29 mouse cellular contexts compared by ENCODE assay signal in the genomic region with DNA sequence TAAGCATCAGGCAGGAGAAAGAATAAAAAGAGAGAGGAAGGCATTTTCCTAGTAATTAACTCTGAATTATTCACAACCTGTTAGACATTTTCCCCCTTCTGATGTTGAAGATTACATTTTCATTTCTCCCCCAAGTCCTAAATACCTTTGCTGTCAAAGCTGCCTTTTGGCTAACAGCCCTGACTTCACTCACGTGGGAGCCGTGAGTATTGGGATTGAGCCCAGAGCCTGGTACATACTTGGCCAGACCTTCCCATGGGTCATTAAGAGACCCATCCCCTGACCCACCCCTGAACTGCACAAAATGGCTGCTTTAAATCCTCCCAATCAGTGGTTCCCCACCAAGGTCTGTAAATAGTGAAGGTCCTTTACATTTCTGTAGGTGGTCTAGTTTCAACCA.
DNase-seq lines count a peak whose midpoint lies in the region; ATAC-seq and TF ChIP-seq lines count a peak whose summit lies in the region.
"Had no signal": no experiment of that assay in that cellular context is flagged by ENCODE, and none has a peak within 500 bp of the region (broad histone marks: within the 10 kb centered on the region; RNA-seq: fewer than 3 reads in every experiment).

No protein-coding gene starts in this region.

- no peaks in the 10 kb centered on the region for H3K27me3 ChIP-seq in hindbrain, postnatal 0 days (ENCODE audit: insufficient read depth, low read length)
- H3K27me3 ChIP-seq in hindbrain, embryonic 14.5 days (ENCODE audit: control insufficient read depth, insufficient read depth, low read length), result no peaks in the 10 kb centered on the region
- H3K27me3 ChIP-seq in midbrain, embryonic 15.5 days (replicated peaks), result no peaks in the 10 kb centered on the region
- no peaks in the 10 kb centered on the region for H3K27me3 ChIP-seq in midbrain, postnatal 0 days (ENCODE audit: insufficient read depth, low read length)
- H3K27me3 ChIP-seq: embryonic facial prominence, embryonic 13.5 days; forebrain, embryonic 12.5 days; forebrain, embryonic 15.5 days; hindbrain, embryonic 15.5 days; intestine, embryonic 15.5 days; Patski had no signal

- H3K36me3 ChIP-seq in hindbrain, postnatal 0 days (ENCODE audit: insufficient read depth, low read length), result no peaks in the 10 kb centered on the region
- no peaks in the 10 kb centered on the region for H3K36me3 ChIP-seq in hindbrain, embryonic 14.5 days (replicated peaks; ENCODE audit: control insufficient read depth, insufficient read depth)
- no peaks in the 10 kb centered on the region for H3K36me3 ChIP-seq in midbrain, embryonic 15.5 days (replicated peaks)
- H3K36me3 ChIP-seq in midbrain, postnatal 0 days (ENCODE audit: insufficient read depth, low read length), result no peaks in the 10 kb centered on the region
- H3K36me3 ChIP-seq: embryonic facial prominence, embryonic 10.5 days; embryonic facial prominence, embryonic 13.5 days; forebrain, embryonic 12.5 days; forebrain, embryonic 15.5 days; G1E; heart, embryonic 13.5 days; hindbrain, embryonic 15.5 days; intestine, embryonic 15.5 days had no signal

- 0 out of 2 replicates have a peak, but pooled peaks cover 3% of the 10 kb centered on the region for H3K9me3 ChIP-seq in hindbrain, postnatal 0 days (ENCODE audit: low read length)
- no peaks in the 10 kb centered on the region for H3K9me3 ChIP-seq in hindbrain, embryonic 14.5 days (ENCODE audit: control insufficient read depth, low read length)
- H3K9me3 ChIP-seq in midbrain, embryonic 15.5 days, result no peaks in the 10 kb centered on the region
- H3K9me3 ChIP-seq in midbrain, postnatal 0 days (ENCODE audit: low read length), result no peaks in the 10 kb centered on the region
- H3K9me3 ChIP-seq: embryonic facial prominence, embryonic 10.5 days; embryonic facial prominence, embryonic 13.5 days; forebrain, embryonic 12.5 days; forebrain, embryonic 15.5 days; heart, embryonic 13.5 days; hindbrain, embryonic 15.5 days; intestine, embryonic 15.5 days had no signal

- no peaks in the 10 kb centered on the region for H3K4me1 ChIP-seq in hindbrain, postnatal 0 days (ENCODE audit: insufficient read depth, low read length)
- no peaks in the 10 kb centered on the region for H3K4me1 ChIP-seq in hindbrain, embryonic 14.5 days (replicated peaks; ENCODE audit: control insufficient read depth, insufficient read depth, low read length)
- H3K4me1 ChIP-seq in midbrain, embryonic 15.5 days, result 0 out of 2 replicates have a peak, but pooled peaks cover 3% of the 10 kb centered on the region
- no peaks in the 10 kb centered on the region for H3K4me1 ChIP-seq in midbrain, postnatal 0 days (ENCODE audit: insufficient read depth, low read length)
- H3K4me1 ChIP-seq: embryonic facial prominence, embryonic 10.5 days; forebrain, embryonic 12.5 days; intestine, embryonic 15.5 days had no signal

- ATAC-seq in hindbrain, postnatal 0 days, result no peak
- ATAC-seq in hindbrain, embryonic 14.5 days (ENCODE audit: low FRiP score), result no peak
- no peak for ATAC-seq in midbrain, embryonic 15.5 days (replicated peaks)
- no peak for ATAC-seq in midbrain, postnatal 0 days (ENCODE audit: low FRiP score)
- ATAC-seq: forebrain, embryonic 15.5 days; intestine, embryonic 15.5 days; Patski had no signal

- 29% methylated on average over 2 of the region's 2 CpGs for WGBS in hindbrain, postnatal 0 days
- WGBS in hindbrain, embryonic 14.5 days, result 74% methylated on average over 2 of the region's 2 CpGs
- WGBS in midbrain, embryonic 15.5 days, result 48% methylated on average over 2 of the region's 2 CpGs
- WGBS in midbrain, postnatal 0 days, result 35% methylated on average over 2 of the region's 2 CpGs

- no peak overlapping the region for H3K4me2 ChIP-seq in hindbrain, postnatal 0 days (ENCODE audit: low read depth, low read length)
- no peak overlapping the region for H3K4me2 ChIP-seq in hindbrain, embryonic 14.5 days (replicated peaks)
- H3K4me2 ChIP-seq in midbrain, embryonic 15.5 days, result no peak overlapping the region
- H3K4me2 ChIP-seq in midbrain, postnatal 0 days (ENCODE audit: low read depth, low read length, poor library complexity, severe bottlenecking), result no peak overlapping the region
- H3K4me2 ChIP-seq: embryonic facial prominence, embryonic 13.5 days; forebrain, embryonic 12.5 days; forebrain, embryonic 15.5 days; heart, embryonic 13.5 days; hindbrain, embryonic 15.5 days; intestine, embryonic 15.5 days had no signal

- no peak overlapping the region for H3K9ac ChIP-seq in hindbrain, postnatal 0 days (replicated peaks; ENCODE audit: low read length)
- no peak overlapping the region for H3K9ac ChIP-seq in hindbrain, embryonic 14.5 days
- H3K9ac ChIP-seq in midbrain, embryonic 15.5 days, result no peak overlapping the region
- H3K9ac ChIP-seq in midbrain, postnatal 0 days (replicated peaks; ENCODE audit: low read length, poor library complexity, severe bottlenecking), result no peak overlapping the region
- H3K9ac ChIP-seq: embryonic facial prominence, embryonic 13.5 days; forebrain, embryonic 12.5 days; forebrain, embryonic 15.5 days; heart, embryonic 13.5 days; hindbrain, embryonic 15.5 days; intestine, embryonic 15.5 days had no signal

- peak; percentile 37 to 46 for DNase-seq in cerebellum, postnatal 14 days
- no peak for DNase-seq in cerebellum, adult 11-12 months
- DNase-seq in hindbrain, postnatal 0 days (ENCODE audit: low spot score), result peak; percentile 22
- DNase-seq in hindbrain, embryonic 14.5 days (ENCODE audit: low spot score), result no peak
- no peak for DNase-seq in midbrain, postnatal 0 days (ENCODE audit: low spot score)
- DNase-seq in right cerebral cortex, postnatal 25 days, result no peak
- DNase-seq: adrenal gland, postnatal 10 days; adrenal gland, postnatal 36 days; B cell, adult 2 months; cerebellum, adult 11 months; cerebellum, adult 8-10 months; cerebellum, postnatal 25 days; embryo, embryonic 11 days; gastrocnemius, adult 2 months; gastrocnemius, postnatal 14 days; heart, adult 18-20 months; heart, postnatal 14 days; heart, postnatal 4 days had no signal

- no peak overlapping the region for H3K27ac ChIP-seq in hindbrain, postnatal 0 days
- H3K27ac ChIP-seq in hindbrain, embryonic 14.5 days, result no peak overlapping the region
- 0 out of 2 replicates have a peak overlapping the region, but pooled peaks have one; percentile 47 for H3K27ac ChIP-seq in midbrain, embryonic 15.5 days
- no peak overlapping the region for H3K27ac ChIP-seq in midbrain, postnatal 0 days (ENCODE audit: low read depth, low read length)
- H3K27ac ChIP-seq: embryonic facial prominence, embryonic 10.5 days; embryonic facial prominence, embryonic 13.5 days; forebrain, embryonic 12.5 days; forebrain, embryonic 15.5 days; gastrocnemius, adult 2 months; heart, embryonic 13.5 days; hindbrain, embryonic 15.5 days; intestine, embryonic 15.5 days had no signal

- H3K4me3 ChIP-seq in hindbrain, postnatal 0 days (ENCODE audit: low read length), result no peak overlapping the region
- no peak overlapping the region for H3K4me3 ChIP-seq in hindbrain, embryonic 14.5 days (replicated peaks; ENCODE audit: low read length)
- H3K4me3 ChIP-seq in midbrain, embryonic 15.5 days, result no peak overlapping the region
- no peak overlapping the region for H3K4me3 ChIP-seq in midbrain, postnatal 0 days (ENCODE audit: low read depth, low read length)
- H3K4me3 ChIP-seq: embryonic facial prominence, embryonic 10.5 days; embryonic facial prominence, embryonic 13.5 days; erythroblast, embryonic 14.5 days; forebrain, embryonic 12.5 days; forebrain, embryonic 15.5 days; gastrocnemius, adult 2 months; heart, embryonic 13.5 days; hindbrain, embryonic 15.5 days; intestine, embryonic 15.5 days had no signal

- TF ChIP-seq CTCF in hindbrain, postnatal 0 days (IDR thresholded peaks at IDR 0.05; ENCODE audit: low read depth), result no peak
- TF ChIP-seq CTCF in midbrain, postnatal 0 days (IDR thresholded peaks at IDR 0.05), result no peak

Comparison
In these comparisons a context has a peak if more than half of its experiments do, and no peak if none do; other contexts are left out.
1. DNase-seq: peak in cerebellum, postnatal 14 days (2 of 2) and hindbrain, postnatal 0 days (single experiment); none in cerebellum, adult 11-12 months (single experiment), hindbrain, embryonic 14.5 days (single experiment), midbrain, postnatal 0 days (single experiment) and right cerebral cortex, postnatal 25 days (single experiment).